Mouse (Mus musculus): ENCODE data around the gene Zyg11b.

Gene Zyg11b

DNA sequence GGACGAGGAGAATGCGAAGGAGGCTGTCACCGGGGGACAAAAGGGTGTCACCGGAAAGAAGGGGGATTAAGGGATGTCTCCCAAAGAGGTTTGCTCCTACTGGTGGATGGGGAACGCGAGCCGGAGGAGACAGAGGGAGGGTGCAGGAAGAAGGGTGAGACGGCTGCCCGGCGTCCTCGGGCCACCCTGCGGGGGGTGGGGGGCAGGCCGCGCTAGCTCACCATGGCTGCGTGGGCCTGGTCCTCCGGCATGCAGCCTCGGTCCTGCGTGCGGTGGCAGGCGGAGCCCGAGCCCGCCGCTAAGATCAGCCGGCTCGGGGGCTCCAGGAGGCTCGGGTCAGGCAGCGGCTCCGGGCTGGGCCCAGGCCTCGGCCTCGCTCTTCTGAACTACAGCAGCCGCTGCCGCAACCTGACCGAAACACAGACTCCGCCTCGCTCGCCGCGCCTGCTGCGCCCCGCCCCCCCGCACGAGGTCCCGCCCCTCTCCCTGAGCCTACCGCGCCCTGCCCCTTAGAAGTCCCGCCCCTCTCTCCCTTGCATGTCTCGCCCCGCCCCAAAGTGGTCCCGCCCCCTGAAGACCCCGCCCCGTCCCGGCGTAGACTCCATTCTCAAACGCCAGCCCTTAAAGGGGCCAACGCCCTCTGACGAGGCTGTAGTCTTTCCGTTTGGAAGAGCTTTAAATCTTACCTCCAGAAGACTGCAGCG lies at the start of gene Zyg11b:
Gene Zyg11b, minus strand, starts transcription at position 427 of the 704 bp plus-strand sequence.
- DNase-seq (ENCODE audit: low spot score in 2 of 2), result peak; percentile 69 to 86

DNA sequence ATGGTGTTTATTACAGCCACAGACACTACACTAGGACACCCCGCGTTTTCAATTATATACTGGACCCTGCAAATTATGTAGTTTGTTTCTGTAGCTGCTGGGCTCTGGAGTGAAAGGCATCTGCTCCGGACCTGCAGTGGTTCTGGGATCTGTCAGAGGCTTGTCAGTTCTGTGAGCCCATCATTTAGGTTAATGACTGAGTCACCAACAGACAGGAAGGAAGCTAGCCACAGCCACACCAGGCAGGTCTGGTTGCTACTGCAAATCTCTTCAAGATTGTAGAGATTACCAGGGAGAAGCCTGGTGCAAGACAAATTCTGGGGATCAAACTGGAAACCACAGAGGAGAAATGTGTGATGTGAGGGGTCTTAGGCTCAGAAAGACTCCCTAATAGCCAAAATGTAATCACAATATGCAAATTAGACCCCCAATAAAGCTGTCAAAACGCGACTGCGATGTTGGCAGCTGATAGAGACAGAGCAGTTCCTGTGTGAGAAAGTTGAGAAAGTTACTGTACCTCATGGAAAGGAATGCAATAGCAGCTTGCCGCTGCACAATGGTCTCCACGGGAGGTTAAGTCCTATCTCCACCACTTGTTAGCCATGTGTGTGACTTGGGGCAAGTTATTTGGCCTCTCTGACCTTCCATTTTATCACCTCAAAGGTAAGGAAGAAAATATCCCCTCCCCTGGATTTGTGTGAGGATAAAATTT lies 49.1 kb upstream of the Zyg11b start:
- no peak for DNase-seq (ENCODE audit: low spot score in 2 of 2)

DNA sequence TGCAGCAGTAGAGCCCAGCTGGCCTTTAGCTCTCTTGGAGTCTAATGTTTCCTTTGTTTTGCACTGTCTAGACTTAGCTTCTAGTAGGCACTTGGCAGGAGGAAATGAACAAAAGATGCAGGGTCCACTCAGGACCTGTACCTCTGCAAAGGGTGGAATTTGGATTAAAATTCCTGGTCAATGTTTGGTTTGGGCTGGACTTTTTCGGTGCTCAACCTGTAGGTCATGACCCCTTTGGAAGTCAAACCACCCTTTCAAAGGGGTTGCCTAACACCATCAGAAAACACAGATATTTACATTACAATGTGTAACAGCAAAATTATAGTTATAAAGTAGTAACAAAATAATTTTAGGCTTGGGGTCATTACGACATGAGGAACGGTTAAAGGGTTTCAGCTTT lies 48.2 kb upstream of the Zyg11b start:
- no peak for DNase-seq (ENCODE audit: low spot score in 2 of 2)

DNA sequence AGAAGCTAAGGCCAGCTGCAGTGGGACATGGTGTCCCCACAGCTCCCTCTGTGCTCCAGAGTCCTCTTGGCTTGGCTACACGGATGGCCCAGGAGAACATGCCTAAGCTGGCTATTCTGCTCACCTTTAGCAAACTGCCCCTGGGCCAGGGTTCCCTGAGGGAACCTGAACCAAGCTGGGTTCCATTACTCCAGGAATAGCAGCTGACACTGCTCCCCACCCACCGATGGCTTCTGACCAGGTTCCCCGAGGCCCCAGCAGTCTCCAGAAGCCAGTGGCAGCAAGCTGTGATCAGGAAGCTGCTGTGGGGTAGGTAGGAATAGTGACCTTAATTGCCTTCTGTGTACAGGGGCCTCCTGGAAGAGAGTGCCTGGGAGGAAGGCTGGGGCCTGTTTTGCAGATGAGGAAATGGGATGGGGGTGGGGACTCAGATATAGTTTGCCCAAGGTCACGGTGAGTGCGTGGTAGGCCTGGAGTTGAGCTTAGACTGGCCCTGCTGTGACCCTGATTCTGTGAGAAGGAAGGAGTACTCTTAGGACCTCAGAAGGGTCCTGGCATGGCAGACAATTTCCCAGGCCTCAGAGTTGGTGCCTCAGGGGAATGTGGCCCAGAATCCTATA lies 47.5 kb upstream of the Zyg11b start:
- no peak for DNase-seq (ENCODE audit: low spot score in 2 of 2)

DNA sequence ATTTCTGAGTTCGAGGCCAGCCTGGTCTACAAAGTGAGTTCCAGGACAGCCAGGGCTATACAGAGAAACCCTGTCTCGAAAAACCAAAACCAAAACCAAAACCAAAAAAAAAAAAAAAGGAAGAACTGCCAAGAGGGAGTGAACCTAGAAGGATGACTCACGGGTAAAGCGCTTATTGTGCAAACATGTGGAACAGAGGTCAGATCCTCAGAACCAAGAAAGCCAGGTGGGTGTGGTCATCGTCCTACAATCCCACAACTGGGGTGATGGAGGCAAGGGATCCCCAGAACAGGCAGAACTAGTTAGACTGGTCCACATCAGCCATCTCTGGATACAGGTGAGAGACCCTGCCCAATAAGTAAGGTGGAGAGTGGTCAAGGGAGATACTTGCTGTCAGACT lies 46.2 kb upstream of the Zyg11b start:
- peak; percentile 42 to 53 for DNase-seq (ENCODE audit: low spot score in 2 of 2)

DNA sequence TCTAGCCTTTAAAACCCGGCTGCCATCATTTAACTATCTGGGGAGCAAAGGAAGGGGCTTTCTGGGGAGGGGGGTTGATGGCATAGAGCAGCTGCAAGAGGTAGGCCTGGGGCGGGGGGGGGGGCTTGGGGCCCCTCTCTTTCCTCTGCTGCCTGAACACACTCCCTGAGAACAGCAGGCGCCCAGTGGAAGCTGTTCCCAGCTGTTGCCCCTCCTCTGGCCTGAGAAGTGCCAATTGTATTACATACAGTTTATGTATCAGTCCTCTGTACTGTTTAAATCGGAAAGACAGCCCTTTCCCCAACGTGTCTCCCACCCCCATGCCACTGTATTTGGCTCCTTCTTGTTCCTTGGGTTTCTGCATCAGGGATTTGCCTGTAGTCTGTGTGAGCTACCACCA lies 44.9 kb upstream of the Zyg11b start:
- no peak for DNase-seq (ENCODE audit: low spot score in 2 of 2)

DNA sequence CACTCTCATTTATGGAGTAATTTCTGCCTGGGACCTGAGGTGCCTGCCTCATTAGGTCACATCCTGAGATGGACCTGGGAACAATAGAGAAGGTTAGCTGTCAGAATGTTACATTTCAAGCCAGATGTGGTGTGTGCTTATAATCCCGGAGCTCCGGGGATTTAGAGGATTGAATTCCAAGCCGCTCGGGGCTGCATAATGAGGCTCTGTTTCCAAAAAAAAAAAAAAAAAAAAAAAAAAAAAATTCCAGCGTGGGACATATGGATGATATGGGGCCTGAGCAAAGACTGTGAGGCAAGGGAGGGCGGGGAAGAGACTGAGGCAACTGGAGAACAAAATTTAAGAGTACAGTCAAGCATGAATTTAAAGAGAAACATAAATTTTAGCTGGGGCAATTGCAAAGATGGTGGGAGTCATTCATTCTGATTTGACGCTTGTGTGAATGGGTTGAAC lies 43.8 kb upstream of the Zyg11b start:
- no peak for DNase-seq (ENCODE audit: low spot score in 2 of 2)

DNA sequence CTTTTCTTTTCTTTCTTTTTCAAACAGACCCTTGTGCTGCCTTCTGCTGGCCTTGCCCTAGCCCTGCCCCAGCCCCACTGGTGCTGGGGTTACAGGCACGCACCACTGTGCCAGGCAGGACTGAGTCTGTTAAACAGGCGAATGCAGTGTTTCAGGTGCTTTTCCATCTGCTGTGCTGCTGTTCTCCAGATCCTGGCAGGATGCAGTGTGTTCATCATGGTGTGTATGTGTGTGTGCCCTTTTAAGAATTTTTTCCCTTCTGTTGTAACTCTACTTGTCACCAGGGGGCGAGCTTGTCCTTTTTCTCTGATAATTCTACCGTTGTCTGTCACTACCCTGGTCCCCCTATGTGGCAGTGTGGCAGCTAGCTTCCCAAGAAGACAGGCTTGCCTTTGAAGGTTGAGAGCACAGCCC lies 38.4 kb upstream of the Zyg11b start:
- peak in 1 of 2 experiments; percentile 46 for DNase-seq (ENCODE audit: low spot score in 2 of 2)

DNA sequence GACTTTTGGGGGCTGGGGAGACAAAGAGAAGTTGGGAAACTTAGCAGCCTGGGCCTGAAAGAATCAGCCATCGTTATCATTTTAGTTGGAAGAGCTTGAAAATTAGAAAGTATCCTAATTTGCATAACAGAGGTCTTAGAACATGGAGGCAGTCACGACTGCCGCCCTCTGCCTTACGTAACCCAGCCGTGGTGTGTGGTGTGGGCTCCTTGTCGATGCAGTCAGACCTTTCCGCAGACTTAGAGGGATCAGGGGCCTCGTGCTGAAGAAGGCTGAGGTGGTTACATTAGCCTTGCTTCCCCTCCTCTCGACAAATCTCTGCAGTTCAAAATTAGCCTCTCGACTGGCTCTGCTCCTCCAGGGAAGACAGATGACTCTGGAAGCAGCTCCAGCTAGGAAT lies 37.9 kb upstream of the Zyg11b start:
- no peak for DNase-seq (ENCODE audit: low spot score in 2 of 2)

DNA sequence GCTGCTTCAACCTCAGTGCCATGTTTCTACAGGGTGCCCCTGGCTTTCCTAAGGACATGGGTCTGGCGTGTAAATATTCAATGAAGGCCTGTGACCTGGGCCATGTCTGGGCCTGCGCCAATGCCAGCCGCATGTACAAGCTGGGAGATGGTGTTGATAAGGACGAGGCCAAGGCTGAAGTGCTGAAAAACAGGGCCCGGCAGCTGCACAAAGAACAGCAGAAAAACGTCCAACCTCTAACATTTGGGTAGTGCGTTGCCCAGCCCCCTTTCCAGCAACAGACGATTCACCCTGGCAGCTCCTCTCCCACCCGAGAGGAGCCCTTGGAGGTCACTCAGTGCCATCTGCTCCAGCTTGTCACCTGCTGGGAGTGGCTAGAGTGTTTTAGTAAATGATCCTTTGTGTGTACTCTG lies 37.4 kb upstream of the Zyg11b start:
- peak; percentile 55 to 66 for DNase-seq (ENCODE audit: low spot score in 2 of 2)

DNA sequence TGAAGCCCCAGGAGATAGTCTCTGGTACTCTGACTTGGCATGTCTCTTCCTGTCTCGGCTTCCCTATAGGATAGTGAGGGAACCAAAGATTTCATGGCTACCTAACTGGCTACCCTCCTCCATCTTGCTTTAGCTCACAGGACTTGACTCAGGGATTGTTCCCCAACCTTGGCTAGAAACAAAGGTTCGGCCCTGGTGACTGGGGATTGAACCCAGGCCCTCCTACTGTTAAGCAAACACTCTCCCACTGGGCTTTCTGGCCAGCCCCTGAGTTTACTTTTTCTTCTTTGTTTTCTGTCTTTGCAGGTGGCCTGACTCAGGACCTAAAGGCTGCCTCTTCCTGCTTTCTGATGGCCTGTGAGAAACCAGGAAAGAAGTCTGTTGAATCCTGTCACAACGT lies 36.9 kb upstream of the Zyg11b start:
- DNase-seq (ENCODE audit: low spot score in 2 of 2), result no peak

DNA sequence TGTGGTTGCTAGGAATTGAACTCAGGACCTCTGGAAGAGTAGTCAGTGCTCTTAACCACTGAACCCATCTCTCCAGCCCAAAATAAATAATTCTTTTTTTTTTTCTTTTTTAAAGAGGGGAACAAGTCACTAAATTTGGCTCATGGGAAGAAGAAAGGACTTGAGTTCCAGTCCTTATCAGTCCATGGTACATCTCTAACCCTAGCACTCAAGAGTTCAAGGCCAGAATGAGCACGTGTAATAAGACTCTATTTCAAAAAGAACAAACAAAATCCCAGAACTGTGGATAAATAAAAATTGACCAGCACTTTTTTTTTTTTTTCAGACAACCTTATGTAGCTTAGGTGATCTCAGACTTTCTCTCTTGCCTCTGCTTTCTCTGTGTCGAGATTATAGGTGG lies 35.9 kb upstream of the Zyg11b start:
- no peak for DNase-seq (ENCODE audit: low spot score in 2 of 2)

DNA sequence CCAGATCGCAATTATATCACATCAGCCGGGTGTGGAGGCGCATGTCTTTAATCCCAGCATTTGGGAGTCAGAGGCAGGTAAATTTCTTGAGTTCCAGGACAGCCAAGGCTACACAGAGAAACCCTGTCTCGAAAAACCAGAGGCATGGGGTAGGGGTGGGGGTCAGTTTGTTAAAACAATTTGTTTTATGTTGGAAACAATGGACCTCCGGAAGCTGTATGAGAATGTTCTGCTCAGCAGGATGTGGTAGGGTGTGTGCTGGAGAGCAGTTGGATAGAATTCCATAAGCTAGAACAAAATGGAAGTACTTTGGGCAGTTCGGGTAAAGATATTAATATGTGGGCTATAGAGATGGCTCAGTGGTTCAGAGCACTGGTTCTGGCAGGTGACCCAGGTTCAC lies 34.5 kb upstream of the Zyg11b start:
- DNase-seq (ENCODE audit: low spot score in 2 of 2), result no peak

DNA sequence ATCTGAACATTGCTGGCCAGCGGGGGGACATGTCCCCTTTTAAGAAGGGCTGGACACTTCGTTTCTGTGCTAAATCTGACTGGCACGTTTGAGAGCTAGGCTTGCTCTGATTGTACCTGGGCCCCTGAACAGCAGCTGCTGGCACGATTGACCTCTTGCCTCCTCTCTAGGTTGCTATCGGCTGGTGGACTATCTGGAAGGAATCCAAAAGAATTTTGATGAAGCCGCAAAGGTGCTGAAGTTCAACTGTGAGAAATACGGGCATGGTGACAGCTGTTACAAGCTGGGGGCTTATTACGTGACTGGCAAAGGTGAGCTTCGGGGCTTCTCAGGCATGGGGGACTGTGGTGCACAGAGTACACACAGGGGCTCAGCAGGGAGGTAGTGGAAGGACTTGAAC lies 31.1 kb upstream of the Zyg11b start:
- DNase-seq (ENCODE audit: low spot score in 2 of 2), result no peak

DNA sequence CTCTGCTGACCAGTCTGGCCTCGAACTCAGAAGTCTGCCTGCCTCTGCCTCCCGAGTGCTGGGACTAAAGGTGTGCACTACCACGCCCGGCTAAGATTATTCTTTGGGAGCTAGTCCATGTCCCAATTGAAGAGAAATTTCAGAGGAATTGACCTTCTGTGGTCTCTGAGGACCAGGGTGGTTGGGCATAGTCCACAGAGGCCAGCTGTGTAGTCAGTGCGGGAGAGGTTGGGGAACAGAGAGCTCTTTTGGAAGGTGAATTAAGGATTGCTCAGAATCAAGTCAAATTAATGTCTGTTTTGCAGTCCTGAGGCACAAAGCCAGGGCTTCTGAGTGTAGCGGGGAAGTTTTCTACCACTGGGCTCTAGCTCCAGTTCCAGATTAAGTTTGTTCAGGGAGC lies 28.9 kb upstream of the Zyg11b start:
- DNase-seq (ENCODE audit: low spot score in 2 of 2), result no peak

DNA sequence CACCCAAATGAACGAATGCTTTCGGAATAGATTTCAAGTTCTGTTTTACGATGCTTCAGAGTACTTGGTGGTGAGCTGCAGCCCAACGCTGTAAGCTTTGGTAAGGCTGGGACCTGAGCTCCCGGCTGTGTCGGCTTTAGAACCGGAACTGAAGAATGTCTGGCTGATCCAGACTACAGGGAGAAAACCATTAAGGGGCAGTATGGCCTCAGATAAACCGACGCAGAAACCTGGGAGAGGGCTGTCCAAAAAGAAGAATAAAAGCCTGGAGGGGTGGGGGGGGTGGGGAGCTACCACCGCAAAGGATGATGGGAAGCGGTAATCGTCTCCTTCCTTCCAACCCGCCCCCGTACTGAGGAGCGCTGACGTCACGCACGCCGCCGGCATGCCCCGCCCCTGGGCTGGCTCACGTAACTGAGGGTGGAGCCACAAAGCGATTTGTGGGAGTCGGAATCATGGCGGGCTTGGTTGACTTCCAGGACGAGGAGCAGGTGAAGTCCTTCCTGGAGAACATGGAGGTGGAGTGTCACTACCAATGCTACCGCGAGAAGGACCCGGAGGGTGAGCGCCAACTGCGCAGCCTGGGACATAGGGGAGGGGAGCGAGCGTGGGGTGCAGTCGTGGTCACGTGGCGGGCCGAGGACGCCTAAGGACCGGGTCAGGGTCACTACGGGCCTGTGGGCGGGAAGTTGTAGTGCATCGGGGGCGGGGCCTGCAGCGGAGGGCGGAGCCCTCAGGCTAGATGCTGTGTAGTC lies 27.0 kb upstream of the Zyg11b start, which contains the start of gene Coa7:
Gene Coa7, plus strand, starts transcription at position 411 of the 755 bp plus-strand sequence.
- DNase-seq (ENCODE audit: low spot score in 2 of 2), result peak; percentile 95 to 96

DNA sequence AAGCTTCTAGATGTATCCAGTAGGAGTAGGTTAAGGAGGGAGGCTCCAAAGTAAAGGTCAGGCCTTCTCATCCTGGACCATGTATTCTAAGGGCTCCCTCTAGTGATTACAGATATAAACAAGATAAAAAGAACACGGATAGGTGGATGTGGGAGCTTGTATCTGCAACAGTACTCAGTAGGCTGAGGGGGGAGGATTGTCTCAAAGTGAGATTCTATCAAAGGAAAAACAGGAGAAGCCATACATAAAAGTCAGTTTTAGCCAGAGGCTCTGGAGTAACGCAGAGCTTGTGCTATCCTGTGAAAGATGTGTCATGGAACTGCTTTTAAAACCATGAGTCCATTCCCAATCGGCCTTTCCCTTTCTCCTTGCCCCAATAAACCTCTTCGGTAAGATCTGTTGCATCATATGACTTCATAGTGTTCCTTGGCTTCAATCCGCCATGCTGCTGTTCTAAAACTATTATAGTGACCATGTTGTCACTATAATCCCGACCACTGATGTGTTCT lies 26.2 kb upstream of the Zyg11b start:
- peak in 1 of 2 experiments; percentile 15 for DNase-seq (ENCODE audit: low spot score in 2 of 2)

DNA sequence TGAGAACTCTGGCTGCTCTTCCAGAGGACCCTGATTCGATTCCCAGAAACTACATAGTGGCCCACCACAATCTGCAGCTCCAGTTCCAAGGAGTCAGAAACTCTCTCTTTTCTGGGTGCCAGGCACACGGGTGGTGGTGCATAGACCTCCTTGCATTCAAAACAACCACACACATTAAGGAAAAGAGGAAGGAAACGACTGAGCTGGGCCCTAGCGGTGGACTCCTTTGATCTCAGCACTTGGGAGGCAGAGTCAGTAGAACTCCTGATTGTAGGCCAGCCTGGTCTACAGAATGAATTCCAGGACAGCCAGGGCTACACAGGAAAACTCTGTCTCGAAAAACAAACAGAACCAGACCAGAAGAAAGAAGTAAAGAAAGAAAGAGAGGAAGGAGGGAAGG lies 22.7 kb upstream of the Zyg11b start:
- DNase-seq (ENCODE audit: low spot score in 2 of 2), result no peak

DNA sequence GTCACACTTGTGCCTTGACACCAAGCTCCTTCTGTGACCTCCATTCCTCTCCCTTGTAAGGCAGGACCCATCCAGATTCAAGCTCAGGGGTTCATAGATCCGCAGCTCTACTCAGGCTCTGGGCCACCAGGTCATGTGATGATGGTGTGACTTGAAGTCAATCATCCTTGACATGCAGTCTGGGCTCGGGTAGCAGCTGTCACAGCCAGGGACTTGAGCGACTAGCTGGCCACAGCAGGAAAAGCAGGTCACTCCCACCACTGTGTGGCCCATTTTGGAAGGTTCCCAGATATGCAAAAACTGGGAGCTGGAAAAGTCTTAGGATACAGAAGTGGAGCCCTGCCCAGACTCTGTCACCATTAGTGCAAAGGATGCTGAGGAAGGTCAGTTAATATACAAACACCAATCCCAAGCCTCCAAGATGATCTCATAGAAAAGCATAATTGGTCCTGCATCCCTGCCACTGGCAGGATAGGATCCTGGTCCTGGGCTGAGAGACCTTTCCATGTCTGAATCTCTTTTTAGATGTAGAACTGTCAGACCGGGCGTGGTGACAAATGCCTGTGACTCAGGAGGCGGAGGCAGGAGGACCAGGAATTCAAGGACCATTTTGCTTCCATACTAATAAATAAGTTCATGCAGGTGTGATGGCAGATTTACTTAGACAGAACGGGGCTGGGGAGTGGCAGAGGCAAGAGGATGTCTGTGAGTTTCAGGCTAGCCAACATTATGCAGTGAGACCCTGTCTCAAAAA lies 19.9 kb upstream of the Zyg11b start:
- no peak for DNase-seq (ENCODE audit: low spot score in 2 of 2)

DNA sequence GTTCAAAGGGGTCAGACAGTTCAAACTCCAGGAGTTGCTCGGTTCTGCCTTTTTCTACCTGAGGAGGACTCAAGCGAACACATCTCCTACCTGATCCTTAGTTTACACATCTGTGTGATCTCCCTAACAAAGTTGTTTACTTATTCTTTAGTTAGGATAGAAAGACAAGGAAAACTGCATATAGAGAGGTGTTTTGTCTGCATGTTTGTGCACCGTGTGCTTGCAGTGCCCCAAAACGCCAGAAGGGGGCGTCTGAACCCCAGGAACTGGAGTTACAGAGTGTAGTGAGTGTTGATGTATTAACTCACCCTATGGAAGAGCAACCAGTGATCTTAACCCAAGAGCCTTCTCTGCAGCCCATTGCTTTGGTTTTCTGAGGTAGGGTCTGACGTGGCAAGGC lies 18.9 kb upstream of the Zyg11b start:
- no peak for DNase-seq (ENCODE audit: low spot score in 2 of 2)

All from urinary bladder, postnatal 36 days (tissue).